Mouse (Mus musculus) brain, embryonic 14.5 days (tissue): ENCODE measurements around the gene Ccdc158. TPM values are rescaled to one million over a fixed set of nuclear protein-coding genes. Genes with fewer than 3 reads are reported as not detected.

Experiments used
- DNase-seq: peaks from one replicate; pipeline ENCODE4 v3.0.0-alpha.2; 2011; ENCODE audit warnings: low read depth
- CTCF ChIP-seq: fragments of 200-500 bp; IDR thresholded peaks from 2 replicates; pipeline ENCODE4 v1.5.1; 2012; ENCODE audit warnings: inconsistent platforms, mild to moderate bottlenecking, moderate library complexity, borderline replicate concordance; ENCODE audit not compliant: insufficient read depth, insufficient read length; ENCODE audit errors: extremely low read depth
- POLR2A ChIP-seq: fragments of 200-500 bp; IDR thresholded peaks from 2 replicates; pipeline ENCODE4 v1.6.1; 2012; ENCODE audit warnings: mild to moderate bottlenecking, inconsistent platforms, borderline replicate concordance; ENCODE audit not compliant: poor library complexity, insufficient read depth, insufficient read length, severe bottlenecking; ENCODE audit errors: extremely low read depth
- polyA plus RNA-seq: library from polyadenylated mRNA; depleted of rRNA; stranded (reverse); fragments of >200 nt; gene quantifications from 2 replicates; pipeline ENCODE4 v1.2.3, GENCODE M21; 2012; rRNA removed

Ccdc158 gene
- polyA plus RNA-seq = 0.67 and 0.83 TPM in 2 replicates

GRCm38 (mm10) chr5:92674859-92675573 is at the start of gene Ccdc158:
Gene Ccdc158, minus strand, starts transcription at chr5:92675271.
- TF ChIP-seq CTCF = no peak
- TF ChIP-seq POLR2A = no peak
- peak; percentile 97 for DNase-seq

- no peak for TF ChIP-seq POLR2A
- no peak for TF ChIP-seq CTCF
- no peak for DNase-seq
Measured at GRCm38 (mm10) chr5:92721610-92722009, 46.5 kb upstream of the Ccdc158 start.

DNA sequence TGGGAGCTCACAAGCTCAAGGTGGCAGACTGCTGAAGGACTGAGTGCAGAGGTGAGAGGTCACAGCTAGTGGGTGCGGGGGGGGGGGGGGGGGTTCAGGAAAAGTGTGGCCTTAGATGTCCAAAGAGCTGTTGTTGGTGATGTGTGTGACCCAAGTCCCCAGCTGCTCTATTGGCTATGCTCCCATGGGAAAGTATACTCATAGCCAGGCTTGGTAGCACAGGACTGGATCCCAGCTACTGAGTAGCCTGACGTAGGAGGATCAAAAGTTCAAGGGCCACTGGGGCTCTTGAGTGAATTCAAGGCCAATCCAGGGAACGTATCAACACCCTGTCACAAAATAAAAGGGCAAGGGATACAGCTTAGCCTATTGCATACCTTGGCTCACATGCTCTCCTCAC is 43.8 kb upstream of the Ccdc158 start:
- TF ChIP-seq CTCF = no peak
- TF ChIP-seq POLR2A = no peak
- no peak for DNase-seq

DNA sequence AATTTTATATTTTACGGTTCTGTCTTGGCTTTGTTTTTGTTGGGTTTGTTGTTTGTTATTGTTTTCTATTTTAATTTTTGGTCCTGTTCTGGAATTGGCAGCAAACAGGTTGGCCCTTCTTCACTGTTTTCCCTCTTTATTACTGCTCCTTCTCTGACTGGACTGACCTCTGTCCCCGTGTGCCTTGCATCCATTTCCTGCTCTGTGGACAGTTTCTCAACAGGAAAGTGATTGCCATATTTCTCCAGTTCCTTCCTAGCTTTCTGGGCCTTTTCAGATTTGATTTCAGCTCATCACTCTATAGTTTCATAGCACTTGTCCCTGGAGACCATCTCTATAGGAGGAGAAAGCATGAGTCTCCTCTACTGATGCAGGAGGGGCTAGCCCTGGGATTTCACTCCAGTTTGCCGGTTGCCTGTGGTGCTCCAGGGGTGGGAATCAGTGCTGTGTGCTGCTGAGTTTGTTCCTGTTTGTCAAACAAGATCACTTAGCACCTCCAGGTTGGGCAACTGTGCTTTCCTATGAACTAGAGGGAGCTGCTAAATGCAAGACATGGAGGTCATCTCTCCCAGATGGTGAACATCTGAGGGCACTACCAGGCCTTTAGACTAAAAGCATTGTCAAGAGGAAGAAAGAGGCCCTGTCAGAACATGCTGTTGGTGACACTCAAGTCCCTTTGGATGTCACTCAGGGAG is 42.7 kb upstream of the Ccdc158 start:
- DNase-seq = no peak
- no peak for TF ChIP-seq POLR2A
- no peak for TF ChIP-seq CTCF

DNA sequence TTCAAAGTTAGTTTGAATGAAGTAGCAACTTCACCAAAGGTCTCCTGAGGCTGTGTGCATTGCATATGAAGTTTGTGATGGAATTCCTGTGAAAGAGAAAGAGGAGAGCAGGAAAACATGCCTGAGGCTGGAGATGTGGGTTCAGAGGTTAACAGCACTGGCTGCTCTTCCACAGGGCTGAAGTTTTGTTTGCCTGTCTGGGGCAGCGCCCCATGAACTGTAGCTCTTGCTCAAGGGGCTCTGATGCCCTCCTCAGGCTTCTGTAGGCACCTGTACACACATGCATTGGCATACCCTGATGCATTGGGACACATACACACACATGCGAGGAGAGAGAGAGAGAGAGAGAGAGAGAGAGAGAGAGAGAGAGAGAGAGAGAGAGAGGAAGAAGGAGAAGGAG is 40.8 kb upstream of the Ccdc158 start:
- no peak for DNase-seq
- TF ChIP-seq POLR2A = no peak
- TF ChIP-seq CTCF = no peak

- peak; percentile 71 for DNase-seq
- TF ChIP-seq CTCF (no peak), POLR2A (no peak)
Measured at GRCm38 (mm10) chr5:92715319-92715718, 40.2 kb upstream of the Ccdc158 start.

GRCm38 (mm10) chr5:92714886-92715285 is 39.8 kb upstream of the Ccdc158 start:
- no peak for DNase-seq
- no peak for TF ChIP-seq POLR2A
- no peak for TF ChIP-seq CTCF

DNA sequence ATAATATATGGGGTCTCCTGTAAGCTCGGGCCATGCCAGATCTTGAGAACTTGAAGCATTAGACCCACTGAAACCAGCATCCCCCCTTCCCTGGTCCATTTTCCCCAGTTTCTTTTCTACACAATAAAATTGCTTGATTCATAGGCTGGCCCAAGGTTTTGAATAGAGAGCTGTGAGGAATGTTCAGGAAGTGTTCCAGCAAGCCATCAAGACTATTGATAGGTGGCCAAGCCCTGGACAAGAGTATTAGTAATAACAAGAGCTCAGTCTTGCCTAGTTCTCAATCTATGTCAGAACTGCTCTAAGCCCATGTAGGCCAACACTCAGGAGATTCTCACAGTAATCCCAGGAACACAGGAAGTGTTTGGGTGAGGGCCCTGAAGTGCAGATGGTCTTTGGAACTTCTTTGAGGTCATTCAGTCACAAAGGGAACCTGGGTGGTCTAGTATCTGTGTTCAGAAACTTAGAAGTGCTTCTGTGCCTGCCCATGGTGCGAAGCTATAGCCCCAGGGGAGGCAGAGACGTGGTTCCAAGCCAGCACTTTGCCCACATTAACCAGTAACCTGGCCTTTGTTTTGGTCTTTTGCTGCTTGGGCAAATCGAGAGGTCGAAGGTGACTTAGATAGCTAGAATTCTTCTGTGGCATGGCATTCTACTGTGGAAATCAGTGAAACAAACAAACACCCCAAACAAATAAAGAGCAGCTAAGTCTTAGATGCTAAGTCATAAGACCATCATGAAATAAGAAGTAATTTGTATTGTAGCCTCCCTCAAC is 37.7 kb upstream of the Ccdc158 start:
- DNase-seq = peak; percentile 55
- TF ChIP-seq CTCF (no peak), POLR2A (no peak)

GRCm38 (mm10) chr5:92711666-92712290 is 36.7 kb upstream of the Ccdc158 start:
- TF ChIP-seq CTCF = no peak
- DNase-seq = peak; percentile 50

DNA sequence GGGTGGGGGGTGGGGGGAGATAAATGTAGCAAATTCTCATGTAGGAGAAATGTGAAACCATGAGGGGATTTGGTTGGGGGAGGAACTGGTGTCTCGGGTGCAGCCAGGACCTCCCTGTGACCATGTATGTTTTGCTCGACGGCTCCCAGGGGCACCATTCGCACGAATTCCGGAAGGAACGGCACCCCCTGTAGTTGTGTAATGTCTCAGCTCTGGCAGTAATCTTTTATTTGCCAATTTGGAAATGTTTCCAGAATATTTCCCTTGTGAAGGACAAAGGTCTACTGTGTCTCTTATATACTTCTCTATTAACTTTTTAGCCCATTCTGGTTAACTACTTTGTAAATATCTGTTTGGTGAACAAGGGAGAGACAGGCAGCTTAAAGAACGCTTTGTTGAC is 35.7 kb upstream of the Ccdc158 start:
- TF ChIP-seq POLR2A (no peak), CTCF (no peak)
- DNase-seq = no peak

DNA sequence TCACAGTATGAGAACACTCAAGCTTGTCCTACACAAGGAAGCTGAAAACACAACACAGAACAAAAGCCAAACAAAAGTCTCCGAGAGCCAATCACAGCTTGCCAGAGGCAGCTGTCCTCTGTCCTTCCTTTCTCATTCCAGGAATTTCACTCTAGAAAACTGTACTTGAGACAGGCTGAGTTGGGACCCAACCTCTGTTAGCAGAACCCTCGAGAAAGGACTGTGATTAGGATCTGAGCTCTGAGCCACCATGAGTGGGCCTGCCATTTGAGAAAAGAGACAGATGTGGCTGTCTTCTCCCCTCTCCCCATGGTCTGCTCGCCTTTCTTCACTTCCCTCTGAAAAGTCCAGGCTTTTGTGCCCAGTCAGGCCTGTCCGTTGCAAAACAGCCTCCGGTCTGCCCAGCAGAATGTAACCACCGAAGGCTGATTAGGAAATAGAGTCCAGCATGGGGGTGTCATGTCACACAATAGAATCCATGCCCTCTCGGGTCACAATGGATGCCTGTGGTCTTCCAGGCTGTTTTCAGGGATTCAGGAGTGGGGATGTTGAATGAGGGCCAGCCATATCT is 32.9 kb upstream of the Ccdc158 start:
- TF ChIP-seq POLR2A (no peak), CTCF (no peak)
- no peak for DNase-seq
